Mouse (Mus musculus) ES-CJ7 (cell line): ENCODE data around the gene Asb16.

ENCODE experiments used
- DNase-seq: peaks from one replicate; pipeline ENCODE4 v3.0.0; 2011; ENCODE audit warnings: low read depth, low spot score

The Asb16 gene

GRCm38 (mm10) chr11:102241874-102242273, 26.7 kb upstream of the Asb16 start:
- DNase-seq: peak; percentile 70

DNA sequence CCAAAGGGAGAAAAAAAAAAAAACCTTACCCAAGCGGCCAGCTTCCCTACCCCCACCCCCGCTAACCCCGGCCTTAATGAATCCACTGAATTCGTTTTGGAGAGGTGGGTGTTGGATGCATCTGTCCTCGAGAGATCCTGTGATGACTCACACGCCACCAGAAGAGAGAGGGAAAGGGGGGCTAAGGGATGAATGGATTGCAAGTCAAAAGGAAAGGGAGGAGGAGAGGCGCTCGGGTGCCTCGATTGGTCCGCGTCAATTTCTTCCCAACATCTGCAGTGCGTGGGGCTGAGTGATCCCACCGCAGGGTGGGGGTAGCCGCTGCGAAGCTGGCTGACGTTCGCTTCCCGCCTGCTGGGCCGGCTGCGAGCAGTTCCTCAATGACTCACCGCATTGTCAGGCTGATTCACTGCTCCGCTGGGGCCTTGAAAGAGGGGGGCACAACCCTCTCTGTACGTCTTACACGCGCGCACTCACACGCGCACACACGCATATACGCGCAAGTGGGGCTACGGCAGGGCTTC, 23.6 kb upstream of the Asb16 start:
- DNase-seq: peak; percentile 73

DNA sequence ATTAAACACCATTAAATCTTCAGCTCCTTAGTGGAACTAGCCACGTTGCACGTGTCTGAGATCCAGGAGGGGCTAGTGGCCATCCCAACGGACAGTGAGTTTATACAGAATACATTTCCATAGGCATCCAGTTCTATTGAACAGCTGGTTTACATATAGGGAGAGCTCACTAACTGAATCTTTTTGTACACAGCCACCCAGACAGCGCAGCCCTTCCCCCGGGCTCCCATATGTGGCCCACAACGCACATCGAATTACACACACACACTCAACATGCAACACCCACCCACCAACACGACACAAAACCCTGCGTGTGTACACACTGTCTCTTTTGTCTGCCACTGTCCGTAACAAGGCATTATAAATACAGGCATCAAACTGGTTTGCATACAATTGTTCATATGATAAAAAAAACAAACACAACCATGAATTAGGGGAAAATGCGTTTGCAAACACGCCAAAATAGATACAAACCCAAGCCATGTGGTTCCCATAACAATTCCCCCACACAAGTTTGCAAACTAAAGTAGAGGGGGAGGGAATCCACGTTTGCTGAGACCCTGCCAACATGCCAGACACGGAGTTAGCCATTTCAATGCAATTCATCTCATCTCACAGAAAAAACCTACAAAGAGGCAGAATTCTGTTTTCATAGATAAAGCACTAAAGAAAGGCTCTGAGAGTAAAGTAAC, 22.8 kb upstream of the Asb16 start:
- no peak for DNase-seq

DNA sequence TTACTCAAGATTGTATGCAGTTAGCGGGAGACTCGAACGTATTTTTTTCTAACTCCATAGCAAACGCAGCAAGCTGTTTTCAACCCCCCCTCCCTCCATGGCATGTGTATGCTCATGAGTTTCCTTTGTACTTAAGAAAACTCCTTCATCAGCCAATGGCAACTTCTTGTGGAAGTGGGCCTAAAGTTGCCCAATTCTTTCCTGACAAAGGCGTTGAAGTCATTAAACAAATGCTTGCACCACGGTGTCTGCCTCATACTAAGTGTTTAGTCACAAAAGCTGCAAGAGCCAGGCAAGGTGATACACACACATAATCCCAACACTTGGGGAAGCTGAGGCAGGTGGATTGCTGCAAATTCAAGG, 22.3 kb upstream of the Asb16 start:
- DNase-seq: no peak

DNA sequence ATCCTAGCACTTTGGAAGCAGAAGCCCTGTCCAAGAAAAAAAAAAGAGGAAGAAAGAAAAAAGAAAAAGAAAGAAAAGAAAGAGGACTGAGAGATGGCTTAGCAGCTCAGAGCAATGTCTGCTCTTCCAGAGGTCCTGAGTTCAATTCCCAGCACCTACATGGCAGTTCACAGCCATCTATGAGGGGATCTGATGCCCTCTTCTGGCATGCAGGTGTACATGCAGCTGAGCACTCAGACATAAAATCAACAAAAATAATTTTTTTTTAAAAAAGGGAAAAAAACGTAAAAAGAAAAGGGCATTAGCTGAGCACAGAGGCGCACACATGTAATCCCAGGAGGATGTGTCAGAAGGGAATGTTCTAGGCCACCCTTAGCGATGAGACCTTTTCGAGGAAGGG, 21.7 kb upstream of the Asb16 start:
- DNase-seq: peak; percentile 55

- DNase-seq: peak; percentile 97
These were observed 19.8 kb upstream of the Asb16 start, which contains the start of gene BC030867 for GRCm38 (mm10) chr11:102248630-102249230. Gene BC030867 (plus strand): TSS chr11:102248882.

DNA sequence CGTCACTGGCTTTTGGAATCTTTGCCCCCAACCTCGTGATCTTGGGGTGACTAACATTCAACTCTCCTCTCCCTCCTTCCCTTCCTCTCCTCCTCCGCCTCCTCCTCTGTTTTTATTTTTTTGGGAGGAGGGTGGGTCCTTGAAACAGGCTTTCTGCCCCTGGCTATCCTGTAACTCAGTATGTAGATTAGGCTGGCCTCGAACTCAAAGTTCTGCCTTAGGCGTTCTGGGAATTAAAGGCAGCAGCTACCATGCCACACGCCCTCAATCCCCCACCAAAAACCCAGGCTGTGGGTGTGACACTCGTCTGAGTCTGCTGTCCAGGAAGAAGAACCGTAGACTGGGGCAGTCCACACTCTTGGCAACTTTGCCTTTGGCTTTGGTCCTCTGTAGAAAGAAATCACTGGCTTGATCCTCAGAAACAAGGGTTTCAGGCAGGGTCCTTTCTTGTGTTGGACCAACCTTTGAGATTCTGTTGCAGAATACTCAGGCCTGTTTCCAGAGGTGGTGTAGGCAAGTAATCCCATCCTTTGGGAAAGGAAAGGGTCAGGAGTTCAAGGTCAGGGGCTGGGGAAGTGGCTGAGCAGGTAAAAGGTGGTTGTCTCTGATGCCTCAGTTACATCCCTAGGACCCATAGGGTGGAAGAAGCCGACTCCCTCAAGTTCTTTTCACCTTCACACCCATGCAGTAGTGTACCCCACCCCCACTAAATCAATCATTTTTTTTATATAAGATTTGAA, 19.0 kb upstream of the Asb16 start:
- DNase-seq: peak; percentile 90

GRCm38 (mm10) chr11:102257514-102257913, 11.0 kb upstream of the Asb16 start:
- peak; percentile 59 for DNase-seq

DNA sequence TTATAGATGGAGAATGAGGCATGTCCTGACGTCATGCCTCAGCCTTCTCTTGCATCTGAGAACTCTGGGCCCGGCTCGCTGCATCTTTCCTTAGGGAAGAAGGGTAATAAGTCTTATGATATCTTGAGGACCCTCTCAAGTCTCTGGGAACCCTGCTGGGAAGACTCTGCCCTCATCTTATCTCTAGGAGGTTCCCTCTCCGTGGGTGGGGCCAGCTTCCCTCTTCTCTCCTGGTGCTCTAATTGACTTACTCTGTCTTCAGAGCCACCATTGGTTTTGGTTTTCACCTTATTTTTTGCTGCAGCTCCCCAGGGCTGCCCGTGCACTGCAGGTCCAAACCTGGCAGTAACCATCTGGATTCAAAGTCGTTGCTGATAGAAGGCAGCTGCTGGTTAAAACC, 10.4 kb upstream of the Asb16 start:
- no peak for DNase-seq

GRCm38 (mm10) chr11:102258521-102258920, 10.0 kb upstream of the Asb16 start:
- peak; percentile 74 for DNase-seq

- DNase-seq: no peak
These were observed 5.3 kb upstream of the Asb16 start for GRCm38 (mm10) chr11:102263211-102263610.

GRCm38 (mm10) chr11:102265816-102266215, 2.7 kb upstream of the Asb16 start:
- DNase-seq: no peak

GRCm38 (mm10) chr11:102266631-102267355, 1.8 kb upstream of the Asb16 start:
- no peak for DNase-seq

DNA sequence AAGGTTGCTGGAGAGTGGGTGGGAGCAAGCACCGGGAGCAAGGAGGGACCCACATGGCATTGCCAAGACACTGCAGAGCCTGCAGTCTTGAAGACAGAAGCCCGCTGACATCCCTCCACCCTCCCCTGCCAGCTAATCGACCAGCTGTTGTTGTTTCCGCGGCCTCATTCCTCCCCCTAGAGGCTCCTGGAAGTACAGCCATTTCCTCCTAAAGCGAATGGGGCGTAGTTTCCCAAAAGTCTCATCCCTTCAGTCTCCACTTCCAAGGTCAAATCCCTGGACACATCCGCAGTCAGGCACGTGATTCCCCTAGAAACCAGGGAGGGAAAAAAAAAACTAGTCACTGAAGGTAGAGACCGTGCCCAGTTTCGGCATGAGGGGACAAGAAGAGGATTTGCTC, 1.1 kb upstream of the Asb16 start:
- DNase-seq: peak; percentile 96

DNA sequence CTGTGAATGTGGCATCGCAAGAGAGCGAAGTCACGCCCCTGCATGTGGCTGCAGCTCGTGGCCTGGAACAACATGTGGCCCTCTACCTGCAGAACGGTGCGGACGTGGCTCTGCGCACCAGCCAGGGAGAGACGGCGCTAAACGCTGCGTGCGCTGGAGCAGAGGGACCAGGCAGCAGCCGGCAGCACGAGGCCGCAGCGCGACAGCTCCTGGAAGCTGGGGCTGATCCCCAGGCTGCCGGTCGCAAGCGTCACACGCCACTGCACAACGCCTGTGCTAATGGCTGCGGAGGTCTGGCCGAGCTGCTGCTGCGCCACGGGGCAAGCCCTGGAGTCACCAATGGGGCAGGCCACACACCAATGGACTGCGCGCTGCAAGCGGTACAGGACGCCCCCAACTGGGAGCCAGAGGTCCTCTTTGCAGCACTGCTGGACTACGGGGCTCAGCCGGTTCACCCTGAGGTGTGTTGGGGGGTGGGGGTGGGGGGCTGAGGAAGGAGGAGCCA, 7.9 kb downstream of the Asb16 start:
- peak; percentile 72 for DNase-seq

GRCm38 (mm10) chr11:102277754-102278153, 9.2 kb downstream of the Asb16 start:
- DNase-seq: no peak

- no peak for DNase-seq
These were observed 11.1 kb downstream of the Asb16 start for GRCm38 (mm10) chr11:102279595-102279994.

DNA sequence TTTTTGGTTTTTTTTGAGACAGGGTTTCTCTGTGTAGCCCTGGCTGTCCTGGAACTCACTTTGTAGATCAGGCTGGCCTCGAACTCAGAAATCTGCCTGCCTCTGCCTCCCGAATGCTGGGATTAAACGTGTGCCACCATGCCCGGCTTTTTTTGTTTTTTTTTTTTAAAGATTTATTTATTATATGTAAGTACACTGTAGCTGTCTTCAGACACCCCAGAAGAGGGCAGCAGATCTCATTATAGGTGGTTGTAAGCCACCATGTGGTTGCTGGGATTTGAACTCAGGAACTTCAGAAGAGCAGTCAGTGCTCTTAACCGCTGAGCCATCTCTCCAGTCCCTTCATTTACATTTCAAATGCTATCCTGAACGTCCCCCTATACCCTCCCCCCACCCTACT, 11.7 kb downstream of the Asb16 start:
- DNase-seq: peak; percentile 59

GRCm38 (mm10) chr11:102283922-102284321, 15.4 kb downstream of the Asb16 start:
- peak; percentile 80 for DNase-seq

- peak; percentile 100 for DNase-seq
These were observed 16.1 kb downstream of the Asb16 start, which contains the start of gene Tmub2 for GRCm38 (mm10) chr11:102284501-102285094. Gene Tmub2 (plus strand): TSS chr11:102284931.
